Mouse (Mus musculus) left cerebral cortex, adult 8-10 months (tissue): ENCODE measurements at regions not wholly inside any gene's neighbourhood (a gene's known extent, or its start where the extent isn't known, plus 50 kb on each side); places are given as distances from the start of the nearest gene placed in this dataset.

ENCODE experiments used
- DNase-seq, 2 experiments: peaks; one replicate each; pipeline ENCODE4 v3.0.0; 2022; ENCODE audit warnings: low spot score in 2 of 2

- DNase-seq: no peak
These were observed 82.9 kb downstream of the Postn start for GRCm38 (mm10) chr3:54443791-54444190.

- DNase-seq: no peak
These were observed 86.0 kb downstream of the Postn start for GRCm38 (mm10) chr3:54446889-54447288.

- no peak for DNase-seq
These were observed 96.5 kb downstream of the Postn start for GRCm38 (mm10) chr3:54457416-54457815.

- no peak for DNase-seq
These were observed 100.5 kb downstream of the Postn start for GRCm38 (mm10) chr3:54461366-54461765.

GRCm38 (mm10) chr3:54466097-54466496 lies 105.2 kb downstream of the Postn start:
- DNase-seq: no peak

- no peak for DNase-seq
These were observed 113.3 kb downstream of the Postn start for GRCm38 (mm10) chr3:54474209-54474608.

- DNase-seq: no peak
These were observed 115.0 kb downstream of the Postn start for GRCm38 (mm10) chr3:54475879-54476278.

- no peak for DNase-seq
These were observed 117.1 kb downstream of the Postn start for GRCm38 (mm10) chr3:54477986-54478385.

GRCm38 (mm10) chr3:54480251-54480650 lies 119.3 kb downstream of the Postn start:
- DNase-seq: no peak

- DNase-seq: peak in 1 of 2 experiments; percentile 8
These were observed 126.4 kb downstream of the Postn start for GRCm38 (mm10) chr3:54487346-54487745.

- DNase-seq: no peak
These were observed 126.9 kb downstream of the Postn start for GRCm38 (mm10) chr3:54487844-54488243.

- DNase-seq: no peak
These were observed 129.5 kb downstream of the Postn start for GRCm38 (mm10) chr3:54490249-54490900.

- DNase-seq: no peak
These were observed 132.7 kb downstream of the Postn start for GRCm38 (mm10) chr3:54493567-54493966.

GRCm38 (mm10) chr3:54504997-54505396 lies 144.1 kb downstream of the Postn start:
- no peak for DNase-seq

- no peak for DNase-seq
These were observed 146.7 kb downstream of the Postn start for GRCm38 (mm10) chr3:54507575-54507974.

GRCm38 (mm10) chr3:54508906-54509305 lies 148.0 kb downstream of the Postn start:
- no peak for DNase-seq

- DNase-seq: no peak
These were observed 156.3 kb downstream of the Postn start for GRCm38 (mm10) chr3:54517251-54517650.

- no peak for DNase-seq
These were observed 161.8 kb downstream of the Postn start for GRCm38 (mm10) chr3:54522716-54523115.

GRCm38 (mm10) chr3:54526618-54527017 lies 165.7 kb downstream of the Postn start:
- DNase-seq: no peak

- no peak for DNase-seq
These were observed 164.3 kb upstream of the Supt20 start for GRCm38 (mm10) chr3:54528292-54528691.

- DNase-seq: no peak
These were observed 162.4 kb upstream of the Supt20 start for GRCm38 (mm10) chr3:54530251-54530650.

- DNase-seq: no peak
These were observed 157.2 kb upstream of the Supt20 start for GRCm38 (mm10) chr3:54535361-54535760.

- no peak for DNase-seq
These were observed 154.6 kb upstream of the Supt20 start for GRCm38 (mm10) chr3:54538055-54538454.
